Mouse (Mus musculus): ENCODE measurements around the gene Gm1604a.
"Not testable (repeated sequence)": the region's sequence is repeated elsewhere in the genome, so short reads cannot be mapped to it uniquely, and the experiment has no call there.

Gm1604a gene

DNA sequence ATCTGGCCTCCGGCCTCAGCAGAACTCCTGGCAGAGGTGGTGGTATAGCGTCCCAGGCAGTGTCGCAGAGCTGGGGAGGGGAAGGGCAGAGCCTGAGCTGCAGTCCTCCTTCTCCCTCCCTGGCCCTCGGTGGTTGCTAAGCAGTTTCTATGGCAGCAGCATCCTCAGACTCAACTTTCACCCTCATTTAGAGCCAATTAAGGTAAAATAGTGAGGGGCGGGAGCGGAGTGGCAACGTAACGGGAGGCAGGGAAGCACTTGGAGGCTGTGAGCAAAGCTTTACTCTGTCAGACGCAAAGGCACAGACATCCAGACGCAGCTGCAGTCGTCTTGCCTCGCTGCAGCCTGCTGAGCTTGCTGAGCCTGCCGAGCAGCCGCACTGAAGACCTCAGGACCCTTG lies at the start of gene Gm1604a:
Gene Gm1604a (plus strand): TSS at position 312 of the 400 bp plus-strand sequence.
- DNase-seq (ENCODE audit: low spot score), result not testable (repeated sequence)

DNA sequence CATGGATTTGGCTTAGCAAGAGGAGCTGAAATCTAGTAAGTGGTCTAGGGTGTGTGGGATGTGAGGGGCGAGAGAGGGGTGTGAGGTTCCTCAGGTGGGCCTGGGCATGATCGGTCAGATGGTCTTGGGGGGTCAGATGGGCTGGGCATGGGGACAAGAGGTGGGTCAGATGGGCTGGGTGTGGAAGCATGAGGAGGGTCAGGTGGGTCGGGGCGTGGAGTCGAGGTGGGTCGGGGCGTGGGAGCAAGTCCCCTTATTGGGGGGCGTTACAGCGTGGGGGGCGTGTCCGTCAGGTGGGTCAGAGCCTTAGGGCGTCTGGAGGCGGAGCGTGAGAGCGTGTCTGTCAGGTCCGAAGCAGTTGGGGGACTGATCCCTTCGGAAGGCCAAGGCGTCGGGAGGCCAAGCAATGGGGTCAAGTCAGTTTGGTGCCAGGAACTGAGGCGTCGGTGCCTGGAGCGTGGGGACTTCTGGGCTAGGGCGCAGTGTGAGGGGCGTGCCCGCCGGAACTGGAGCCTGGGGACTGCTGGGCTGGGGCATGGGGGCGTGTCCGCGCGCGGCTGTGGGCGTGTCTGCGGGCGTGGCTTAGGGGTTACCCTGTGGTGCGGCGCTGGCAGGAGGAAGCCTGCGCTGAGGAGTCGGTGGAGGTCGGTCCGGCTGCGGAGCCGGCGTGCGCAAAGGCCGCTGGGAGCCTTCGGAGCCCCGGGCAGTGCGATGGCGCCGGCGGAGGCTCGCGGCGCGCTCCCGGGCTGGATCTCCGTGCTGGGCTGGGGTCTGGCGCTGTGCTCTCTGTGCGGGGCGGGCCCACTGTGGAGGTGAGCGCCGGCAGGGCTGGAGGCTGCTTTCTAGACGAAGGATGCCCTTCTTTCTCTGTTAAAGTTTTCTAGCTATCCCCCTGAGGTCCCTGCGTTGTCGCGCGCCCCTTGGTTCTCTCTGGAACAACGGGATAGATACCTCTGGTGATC lies 46.8 kb upstream of the Gm1604a start, which contains the start of gene Gm49721:
Gene Gm49721 (plus strand): TSS at position 618 of the 962 bp plus-strand sequence.
- DNase-seq (ENCODE audit: low spot score), result peak; percentile 31

DNA sequence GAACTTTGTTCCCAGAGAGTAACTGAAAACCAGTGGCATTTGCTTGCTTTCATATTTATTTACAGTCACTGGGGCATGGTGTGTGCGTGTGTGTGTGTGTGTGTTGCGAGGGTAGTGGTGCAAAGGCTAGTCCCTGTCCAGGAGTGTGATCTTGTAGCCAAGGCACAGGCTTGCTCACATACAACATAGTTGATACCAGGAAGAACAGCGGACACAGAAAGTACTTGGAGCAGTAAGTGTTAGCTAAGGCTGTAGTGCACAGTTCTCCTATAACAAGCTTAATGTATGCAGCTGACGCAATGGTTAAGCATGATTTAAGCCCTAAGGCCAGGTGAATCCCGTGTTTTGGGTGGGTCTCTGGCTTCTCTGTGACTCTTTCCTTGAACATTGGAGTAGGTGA lies 46.0 kb upstream of the Gm1604a start:
- peak; percentile 4 for DNase-seq (ENCODE audit: low spot score)

DNA sequence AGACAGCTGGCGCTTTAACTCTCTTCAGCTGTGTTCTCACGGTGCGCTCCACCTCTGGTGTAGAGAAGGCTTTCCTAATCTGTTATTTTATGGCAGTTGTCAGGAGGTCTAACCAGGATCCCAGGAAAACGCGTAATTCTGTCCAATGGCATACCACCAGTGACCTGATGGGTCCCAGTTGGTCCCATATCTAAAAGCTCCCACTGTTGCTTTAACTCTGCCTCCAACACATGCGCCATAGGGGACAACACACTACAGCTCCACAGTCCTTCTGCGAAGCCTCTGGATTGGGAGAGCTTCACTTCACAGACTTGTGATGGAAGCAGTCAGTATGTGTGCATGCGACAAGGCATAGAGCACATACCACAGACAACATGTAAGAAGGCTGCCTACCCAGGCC lies 45.2 kb upstream of the Gm1604a start:
- DNase-seq (ENCODE audit: low spot score), result not testable (repeated sequence)

GRCm38 (mm10) chr17:6986118-6986517 lies 39.2 kb upstream of the Gm1604a start:
- not testable (repeated sequence) for DNase-seq (ENCODE audit: low spot score)

DNA sequence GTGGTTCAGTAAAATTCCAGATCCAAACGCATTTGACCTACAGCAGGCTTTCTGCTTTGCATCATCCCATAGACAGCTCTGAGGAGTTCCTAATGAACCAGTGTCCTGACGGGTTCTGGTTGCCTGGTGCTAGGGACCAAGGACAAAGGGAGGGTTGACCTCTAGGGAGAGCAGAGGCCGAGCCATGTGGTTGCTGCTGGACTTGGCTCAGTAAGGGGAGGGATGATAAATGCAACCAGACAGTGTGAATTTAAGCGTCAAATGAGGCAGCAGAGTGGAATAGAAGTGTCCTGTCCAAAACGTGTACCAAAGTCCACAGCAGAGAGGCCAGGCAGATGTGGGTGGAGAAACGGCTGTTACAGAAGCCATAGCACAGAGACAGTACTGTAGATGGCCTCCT lies 29.9 kb upstream of the Gm1604a start:
- not testable (repeated sequence) for DNase-seq (ENCODE audit: low spot score)

GRCm38 (mm10) chr17:6996826-6997225 lies 28.5 kb upstream of the Gm1604a start:
- not testable (repeated sequence) for DNase-seq (ENCODE audit: low spot score)

GRCm38 (mm10) chr17:6997778-6998490 lies 27.4 kb upstream of the Gm1604a start:
- not testable (repeated sequence) for DNase-seq (ENCODE audit: low spot score)

GRCm38 (mm10) chr17:7001790-7002585 lies 23.4 kb upstream of the Gm1604a start:
- DNase-seq (ENCODE audit: low spot score), result not testable (repeated sequence)

- not testable (repeated sequence) for DNase-seq (ENCODE audit: low spot score)
These were observed 22.0 kb upstream of the Gm1604a start for GRCm38 (mm10) chr17:7003392-7003791.

GRCm38 (mm10) chr17:7005646-7006045 lies 19.7 kb upstream of the Gm1604a start:
- DNase-seq (ENCODE audit: low spot score), result not testable (repeated sequence)

DNA sequence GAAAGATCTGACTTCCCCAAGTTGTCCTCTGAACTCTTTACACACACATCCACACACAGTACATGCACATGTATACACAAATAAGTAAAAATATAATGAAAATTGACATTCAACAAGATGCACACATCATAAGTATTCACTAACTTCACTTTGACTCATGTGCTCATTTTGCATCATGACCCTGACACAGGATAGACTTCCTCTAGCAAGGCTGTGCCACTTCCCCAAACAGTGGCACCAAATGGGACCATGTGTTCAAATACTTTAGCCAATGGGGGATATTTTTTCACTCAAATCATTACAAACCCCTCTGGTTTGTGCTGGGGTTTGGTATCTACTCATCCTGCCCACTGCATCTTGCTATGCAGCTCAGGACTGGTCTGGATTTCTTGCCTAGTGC lies 16.5 kb upstream of the Gm1604a start:
- DNase-seq (ENCODE audit: low spot score), result not testable (repeated sequence)

GRCm38 (mm10) chr17:7009440-7009839 lies 15.9 kb upstream of the Gm1604a start:
- not testable (repeated sequence) for DNase-seq (ENCODE audit: low spot score)

DNA sequence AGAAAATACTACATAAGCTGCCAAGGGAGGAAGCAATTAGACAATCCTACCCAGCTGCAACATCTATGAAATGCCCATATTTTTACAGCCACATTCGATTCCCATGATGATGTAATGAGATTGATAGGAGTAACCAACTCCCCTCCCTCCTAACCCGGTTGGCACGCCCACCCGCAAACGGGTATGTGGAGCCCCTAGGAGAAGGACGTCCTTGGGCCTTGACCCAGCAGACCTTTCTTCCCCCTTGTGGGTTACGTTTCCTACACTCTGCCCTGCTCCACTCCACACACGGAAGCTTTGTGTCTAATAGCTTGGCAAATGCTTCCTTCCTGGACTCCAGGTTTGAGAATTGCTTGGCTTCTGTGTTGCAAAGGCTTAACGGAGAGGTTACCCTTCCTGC lies 15.5 kb upstream of the Gm1604a start:
- not testable (repeated sequence) for DNase-seq (ENCODE audit: low spot score)

DNA sequence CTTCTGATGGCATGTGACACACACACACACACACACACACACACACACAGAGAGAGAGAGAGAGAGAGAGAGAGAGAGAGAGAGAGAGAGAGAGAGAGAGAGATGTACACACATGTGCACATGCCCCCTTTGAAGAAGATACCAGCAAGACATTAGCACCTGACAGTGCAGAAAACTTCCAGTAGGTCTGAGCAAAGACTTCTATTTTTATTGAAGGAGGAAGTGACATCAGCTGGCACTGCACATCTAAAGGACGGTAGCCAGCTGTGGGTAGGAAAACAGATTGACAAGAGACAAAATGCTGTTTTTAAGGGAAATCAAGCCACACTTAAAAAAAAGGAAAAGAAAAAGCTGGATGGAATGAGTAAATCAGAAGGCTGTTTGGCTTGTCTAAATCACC lies 11.2 kb upstream of the Gm1604a start:
- not testable (repeated sequence) for DNase-seq (ENCODE audit: low spot score)

DNA sequence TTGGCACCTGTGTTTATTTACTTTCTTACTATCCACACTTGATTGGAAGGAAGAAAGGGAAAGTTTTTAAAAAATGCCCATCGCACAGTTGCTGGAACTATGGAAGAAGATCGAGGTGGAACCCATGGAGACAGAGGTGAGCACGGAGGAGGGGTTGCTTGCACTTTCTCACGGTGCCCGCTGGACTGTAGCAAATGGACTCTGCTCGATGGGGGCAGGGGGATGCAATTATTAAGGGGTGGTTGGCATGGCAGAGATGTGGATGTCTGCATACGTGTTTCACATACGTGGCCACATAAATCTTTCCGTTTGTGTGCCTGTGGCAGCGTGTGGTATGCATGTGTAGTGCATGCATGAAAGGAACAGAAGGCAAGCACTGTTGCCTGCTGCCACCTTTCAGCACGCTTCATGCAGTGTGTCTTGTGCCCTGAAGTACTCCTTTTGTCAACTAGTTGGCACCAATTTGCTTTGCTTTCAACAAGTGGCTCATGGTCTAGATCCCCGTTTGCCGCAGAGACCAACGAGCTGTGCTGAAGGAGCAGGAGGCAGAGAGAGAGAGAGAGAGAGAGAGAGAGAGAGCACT lies 487 bp downstream of the Gm1604a start:
- not testable (repeated sequence) for DNase-seq (ENCODE audit: low spot score)

- DNase-seq (ENCODE audit: low spot score), result not testable (repeated sequence)
These were observed 4.8 kb downstream of the Gm1604a start for GRCm38 (mm10) chr17:7030204-7030603.

DNA sequence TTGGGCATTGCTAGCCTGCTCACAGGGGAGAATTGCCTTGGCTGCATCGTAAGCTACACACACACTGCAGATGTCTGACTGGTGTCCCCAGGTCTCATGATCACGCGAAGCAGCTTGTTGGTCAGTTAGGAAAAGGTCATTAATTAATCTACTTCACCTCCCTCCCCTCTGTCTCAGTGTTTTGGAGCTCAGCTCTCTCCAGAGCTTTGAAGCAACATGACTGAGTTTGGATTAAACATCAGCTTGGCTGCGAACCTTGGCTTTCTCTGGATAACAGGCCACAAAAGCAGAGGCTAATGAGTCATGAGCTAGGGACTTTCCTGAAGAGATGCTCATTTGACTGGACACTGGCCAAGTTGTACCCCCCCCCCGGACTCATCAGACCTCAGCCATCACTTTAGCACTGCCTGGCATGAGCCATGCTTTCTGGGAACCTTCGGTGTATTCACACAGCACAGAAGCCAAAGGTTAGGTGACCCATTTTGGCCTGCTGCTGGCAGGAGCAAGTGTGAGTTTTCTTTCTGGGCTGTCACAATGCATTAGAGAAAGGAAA lies 5.3 kb downstream of the Gm1604a start:
- not testable (repeated sequence) for DNase-seq (ENCODE audit: low spot score)

GRCm38 (mm10) chr17:7033192-7034166 lies 8.1 kb downstream of the Gm1604a start:
- not testable (repeated sequence) for DNase-seq (ENCODE audit: low spot score)

Measured in embryo, embryonic 10 days (tissue).